Mouse (Mus musculus): ENCODE measurements around the gene Tdrd7. TPM values are rescaled to one million over a fixed set of nuclear protein-coding genes. Genes with fewer than 3 reads are reported as not detected.

Tdrd7 gene
- total RNA-seq (2017): 7.5 and 11.1 TPM in 2 replicates

GRCm38 (mm10) chr4:45964771-45965439 lies at the start of gene Tdrd7:
Gene Tdrd7 (plus strand): TSS chr4:45965334.
- no peak for ATAC-seq (replicated peaks; ENCODE audit: low read depth, poor library complexity, severe bottlenecking)

- no peak for ATAC-seq (replicated peaks; ENCODE audit: low read depth, poor library complexity, severe bottlenecking)
These were observed 48.0 kb upstream of the Tdrd7 start for GRCm38 (mm10) chr4:45917091-45917490.

- ATAC-seq (replicated peaks; ENCODE audit: low read depth, poor library complexity, severe bottlenecking): no peak
These were observed 43.3 kb upstream of the Tdrd7 start for GRCm38 (mm10) chr4:45921663-45922435.

- no peak for ATAC-seq (replicated peaks; ENCODE audit: low read depth, poor library complexity, severe bottlenecking)
These were observed 41.1 kb upstream of the Tdrd7 start for GRCm38 (mm10) chr4:45924011-45924410.

- no peak for ATAC-seq (replicated peaks; ENCODE audit: low read depth, poor library complexity, severe bottlenecking)
These were observed 36.6 kb upstream of the Tdrd7 start for GRCm38 (mm10) chr4:45928561-45928960.

- ATAC-seq (replicated peaks; ENCODE audit: low read depth, poor library complexity, severe bottlenecking): peak; percentile 96
These were observed 23.5 kb upstream of the Tdrd7 start for GRCm38 (mm10) chr4:45941628-45942044.

GRCm38 (mm10) chr4:45947729-45948128 lies 17.4 kb upstream of the Tdrd7 start:
- no peak for ATAC-seq (replicated peaks; ENCODE audit: low read depth, poor library complexity, severe bottlenecking)

- peak; percentile 83 for ATAC-seq (replicated peaks; ENCODE audit: low read depth, poor library complexity, severe bottlenecking)
These were observed 15.9 kb upstream of the Tdrd7 start for GRCm38 (mm10) chr4:45949109-45949848.

- ATAC-seq (replicated peaks; ENCODE audit: low read depth, poor library complexity, severe bottlenecking): no peak
These were observed 13.3 kb upstream of the Tdrd7 start for GRCm38 (mm10) chr4:45951830-45952229.

- no peak for ATAC-seq (replicated peaks; ENCODE audit: low read depth, poor library complexity, severe bottlenecking)
These were observed 11.9 kb upstream of the Tdrd7 start for GRCm38 (mm10) chr4:45953025-45953919.

GRCm38 (mm10) chr4:45955235-45955634 lies 9.9 kb upstream of the Tdrd7 start:
- no peak for ATAC-seq (replicated peaks; ENCODE audit: low read depth, poor library complexity, severe bottlenecking)

GRCm38 (mm10) chr4:45956131-45956530 lies 9.0 kb upstream of the Tdrd7 start:
- no peak for ATAC-seq (replicated peaks; ENCODE audit: low read depth, poor library complexity, severe bottlenecking)

GRCm38 (mm10) chr4:45956706-45957105 lies 8.4 kb upstream of the Tdrd7 start:
- no peak for ATAC-seq (replicated peaks; ENCODE audit: low read depth, poor library complexity, severe bottlenecking)

GRCm38 (mm10) chr4:45965737-45966447 lies 758 bp downstream of the Tdrd7 start:
- ATAC-seq (replicated peaks; ENCODE audit: low read depth, poor library complexity, severe bottlenecking): peak; percentile 59

- ATAC-seq (replicated peaks; ENCODE audit: low read depth, poor library complexity, severe bottlenecking): no peak
These were observed 1.6 kb downstream of the Tdrd7 start for GRCm38 (mm10) chr4:45966716-45967115.

- ATAC-seq (replicated peaks; ENCODE audit: low read depth, poor library complexity, severe bottlenecking): no peak
These were observed 2.6 kb downstream of the Tdrd7 start for GRCm38 (mm10) chr4:45967479-45968341.

- no peak for ATAC-seq (replicated peaks; ENCODE audit: low read depth, poor library complexity, severe bottlenecking)
These were observed 3.9 kb downstream of the Tdrd7 start for GRCm38 (mm10) chr4:45969051-45969450.

GRCm38 (mm10) chr4:45970048-45970560 lies 5.0 kb downstream of the Tdrd7 start:
- ATAC-seq (replicated peaks; ENCODE audit: low read depth, poor library complexity, severe bottlenecking): no peak
